In the genomic region with DNA sequence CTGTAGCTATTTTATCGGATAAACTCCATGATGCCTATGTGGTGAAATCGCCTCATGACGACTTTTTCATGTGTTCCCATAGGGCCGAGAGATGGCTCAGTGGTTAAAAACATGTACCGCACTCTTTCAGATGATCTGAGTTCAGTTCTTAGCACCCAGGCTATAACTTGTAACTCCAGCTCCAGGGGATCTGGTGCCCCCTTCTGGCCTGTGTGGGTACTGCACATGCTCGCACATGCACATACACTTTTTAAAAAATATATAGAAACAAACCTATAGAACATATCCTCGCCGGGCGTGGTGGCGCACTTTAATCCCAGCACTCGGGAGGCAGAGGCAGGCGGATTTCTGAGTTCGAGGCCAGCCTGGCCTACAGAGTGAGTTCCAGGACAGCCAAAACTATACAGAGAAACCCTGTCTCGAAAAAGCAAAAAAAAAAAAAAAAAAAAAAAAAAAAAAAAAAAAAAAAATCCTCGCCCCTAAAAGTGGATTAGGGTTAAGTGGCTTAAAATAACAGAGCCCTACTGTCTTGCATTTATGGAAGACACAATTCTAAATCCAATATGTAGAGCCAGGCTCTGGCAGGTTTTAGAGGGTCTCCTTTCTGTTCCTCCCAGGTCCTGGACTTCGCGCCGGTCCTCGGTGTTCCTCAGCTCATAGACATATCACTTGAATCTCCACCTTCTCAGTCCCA, we compare ENCODE assay signal across 12 mouse cellular contexts. TPM values are rescaled to one million over a fixed set of nuclear protein-coding genes. Genes with fewer than 3 reads are reported as not detected.
DNase-seq lines count a peak whose midpoint lies in the region; TF ChIP-seq lines count a peak whose summit lies in the region.
"Had no signal": no experiment of that assay in that cellular context is flagged by ENCODE, and none has a peak within 500 bp of the region (broad histone marks: within the 10 kb centered on the region; RNA-seq: fewer than 3 reads in every experiment).

No protein-coding gene starts in this region.

- no peak overlapping the region for H3K27ac ChIP-seq in layer of hippocampus, adult 2 months
- H3K27ac ChIP-seq in midbrain, embryonic 10.5 days (replicated peaks) = no peak overlapping the region
- H3K27ac ChIP-seq: hindbrain, embryonic 10.5 days had no signal

- H3K4me3 ChIP-seq in layer of hippocampus, adult 2 months = no peak overlapping the region
- no peak overlapping the region for H3K4me3 ChIP-seq in midbrain, embryonic 10.5 days
- H3K4me3 ChIP-seq: hindbrain, embryonic 10.5 days had no signal

- 90% methylated on average over 19 of the region's 19 CpGs for WGBS in midbrain, embryonic 10.5 days

- no peaks in the 10 kb centered on the region for H3K4me1 ChIP-seq in midbrain, embryonic 10.5 days

- H3K36me3 ChIP-seq in splenic B cell, adult 2 months (ENCODE audit: control insufficient read depth, insufficient read depth, low read length, poor library complexity, severe bottlenecking) = no peaks in the 10 kb centered on the region
- no peaks in the 10 kb centered on the region for H3K36me3 ChIP-seq in midbrain, embryonic 10.5 days
- H3K36me3 ChIP-seq: hindbrain, embryonic 10.5 days had no signal

- no peaks in the 10 kb centered on the region for H3K27me3 ChIP-seq in splenic B cell, adult 2 months (ENCODE audit: control insufficient read depth, insufficient read depth, low read length, poor library complexity, severe bottlenecking)
- no peaks in the 10 kb centered on the region for H3K27me3 ChIP-seq in midbrain, embryonic 10.5 days (ENCODE audit: low read depth, poor library complexity, severe bottlenecking)

- no peak for DNase-seq in layer of hippocampus, adult 2 months (ENCODE audit: low spot score in 2 of 2)
- DNase-seq in layer of hippocampus, postnatal 36 days = no peak
- DNase-seq in CD4-positive helper T cell, adult 2 months (ENCODE audit: low read depth, low spot score) = peak; percentile 26
- peak; percentile 72 for DNase-seq in ES-CJ7 (ENCODE audit: low read depth, low spot score)
- DNase-seq in splenic B cell, adult 2 months (ENCODE audit: low read depth, low spot score) = peak; percentile 52
- no peak for DNase-seq in embryo, embryonic 9.5 days (ENCODE audit: extremely low spot score)
- DNase-seq in right cerebral cortex, postnatal 10 days (ENCODE audit: low spot score in 2 of 2) = no peak
- DNase-seq in midbrain, embryonic 10.5 days (ENCODE audit: low spot score) = no peak
- DNase-seq: forebrain, postnatal 0 days had no signal

- H3K9me3 ChIP-seq in midbrain, embryonic 10.5 days (replicated peaks) = no peaks in the 10 kb centered on the region
- H3K9me3 ChIP-seq: hindbrain, embryonic 10.5 days had no signal

- TF ChIP-seq CTCF in layer of hippocampus, adult 2 months (conservative IDR thresholded peaks at IDR 0.05) = peak; percentile 59

RNA-seq across cellular contexts. Expression of a gene that starts 13.5 kb away (rescaled TPM):
- not detected for total RNA-seq in layer of hippocampus, adult 2 months (2021)
- under 1 TPM in 1 of 2 experiments, not detected in 1; 0.20 TPM for total RNA-seq in layer of hippocampus, postnatal 36 days (2021)
- 0.05 and 0.10 TPM in 2 replicates for polyA plus RNA-seq in midbrain, embryonic 10.5 days (2016; fragmentation: Nextera tagmentation; extraction: Ambion mirVana)
- total RNA-seq: forebrain, postnatal 0 days; heart, adult 8-10 months; left cerebral cortex, postnatal 14 days had no signal

RNA-seq across cellular contexts. Expression of a gene that starts 26.9 kb away (rescaled TPM):
- total RNA-seq in layer of hippocampus, adult 2 months (2021) = under 1 TPM in 1 of 2 experiments, not detected in 1; 0.10 TPM
- total RNA-seq in layer of hippocampus, postnatal 36 days (2021) = under 1 TPM in 1 of 2 experiments, not detected in 1; 0.05 TPM
- 0.05 TPM in 1 of 2 replicates, not detected in the other for polyA plus RNA-seq in midbrain, embryonic 10.5 days (2016; fragmentation: Nextera tagmentation; extraction: Ambion mirVana)
- total RNA-seq: forebrain, postnatal 0 days; left cerebral cortex, postnatal 14 days had no signal
- polyA plus RNA-seq: hindbrain, embryonic 10.5 days had no signal

RNA-seq across cellular contexts. Expression of a gene that starts 48.8 kb away (rescaled TPM):
- 10 to 100 TPM; 16.6 to 17.6 TPM for total RNA-seq in layer of hippocampus, adult 2 months (2021)
- total RNA-seq in layer of hippocampus, postnatal 36 days (2021) = 10 to 100 TPM; 18.2 to 18.7 TPM
- polyA plus RNA-seq in midbrain, embryonic 10.5 days (2016; fragmentation: Nextera tagmentation; extraction: Ambion mirVana) = 2.3 and 2.4 TPM in 2 replicates

Comparison
In these comparisons a context has a peak if more than half of its experiments do, and no peak if none do; other contexts are left out.
1. DNase-seq: peak in CD4-positive helper T cell, adult 2 months (single experiment), ES-CJ7 (single experiment) and splenic B cell, adult 2 months (single experiment); none in layer of hippocampus, adult 2 months (0 of 2), layer of hippocampus, postnatal 36 days (0 of 2), embryo, embryonic 9.5 days (single experiment), right cerebral cortex, postnatal 10 days (0 of 2) and midbrain, embryonic 10.5 days (single experiment).